Mouse (Mus musculus): ENCODE measurements at regions not wholly inside any gene's neighbourhood (a gene's known extent, or its start where the extent isn't known, plus 50 kb on each side); places are given as distances from the start of the nearest gene placed in this dataset.
"Not testable (repeated sequence)": the region's sequence is repeated elsewhere in the genome, so short reads cannot be mapped to it uniquely, and the experiment has no call there.

- TF ChIP-seq POLR2A (IDR thresholded peaks at IDR 0.05; ENCODE audit: insufficient read depth, low read depth, low read length); CTCF (IDR thresholded peaks at IDR 0.05); EP300 (IDR thresholded peaks at IDR 0.05; ENCODE audit: insufficient read depth, low read depth, low read length): not testable (repeated sequence)
Measured at GRCm38 (mm10) chr6:37761003-37761402, 109.6 kb upstream of the Trim24 start.
